Mouse (Mus musculus): ENCODE data around the gene Tmem178.

GRCm38 (mm10) chr17:80927151-80927550 is 17.3 kb upstream of the Tmem178 start:
- TF ChIP-seq CTCF (IDR thresholded peaks at IDR 0.05; ENCODE audit: extremely low read depth, insufficient read depth, low read length), result no peak
- TF ChIP-seq POLR2A (IDR thresholded peaks at IDR 0.05; ENCODE audit: extremely low read depth, insufficient read depth, low read length), result no peak
